Mouse (Mus musculus) E14TG2a.4 (cell line): ENCODE data around the gene Zfp607b.
A peak's percentile ranks its signal among the peaks of the same experiment; 100 is the strongest.

ENCODE experiments used
- H3K27me3 ChIP-seq: 2 replicates; pipeline ENCODE4 v1.6.1; 2014; ENCODE audit warnings: low read length, control low read depth; ENCODE audit not compliant: insufficient read depth
- H3K36me3 ChIP-seq: 2 replicates; pipeline ENCODE4 v1.6.1; 2014; ENCODE audit warnings: low read length, control low read depth; ENCODE audit not compliant: insufficient read depth
- H3K4me1 ChIP-seq: replicated peaks from 2 replicates; pipeline ENCODE4 v1.6.1; 2014; ENCODE audit warnings: low read depth, low read length, control low read depth
- H3K4me3 ChIP-seq: replicated peaks from 2 replicates; pipeline ENCODE4 v1.5.1; 2014; ENCODE audit warnings: mild to moderate bottlenecking, low read length
- H3K9me3 ChIP-seq: 2 replicates; pipeline ENCODE4 v1.6.1; 2014; ENCODE audit warnings: low read length, control low read depth
- CTCF ChIP-seq: conservative IDR thresholded peaks from 2 replicates; pipeline ENCODE4 v1.5.1; 2014; ENCODE audit warnings: low read length
- NANOG ChIP-seq: IDR thresholded peaks from 2 replicates; pipeline ENCODE4 v1.6.1; 2014; ENCODE audit warnings: borderline replicate concordance, low read length, mixed read lengths
- POU5F1 ChIP-seq: IDR thresholded peaks from 2 replicates; pipeline ENCODE4 v1.6.1; 2014; ENCODE audit warnings: low read length, borderline replicate concordance

The Zfp607b gene

GRCm38 (mm10) chr7:27655545-27655944, 33.6 kb upstream of the Zfp607b start:
- TF ChIP-seq CTCF (no peak), NANOG (no peak), POU5F1 (no peak)
- Histone ChIP-seq H3K4me1 (peaks cover 54% of the 10 kb centered on the region), H3K27me3 (peaks cover 67% of the 10 kb centered on the region), H3K4me3 (no peak overlapping the region), H3K36me3 (no peaks in the 10 kb centered on the region), H3K9me3 (no peaks in the 10 kb centered on the region)

- peaks cover 70% of the 10 kb centered on the region for H3K27me3 ChIP-seq
- H3K4me1 ChIP-seq, result peaks cover 48% of the 10 kb centered on the region
- no peak overlapping the region for H3K4me3 ChIP-seq
- TF ChIP-seq NANOG (no peak), POU5F1 (no peak), CTCF (no peak)
- H3K9me3 ChIP-seq, result no peaks in the 10 kb centered on the region
- no peaks in the 10 kb centered on the region for H3K36me3 ChIP-seq
Measured at GRCm38 (mm10) chr7:27656600-27656999, 32.5 kb upstream of the Zfp607b start.

GRCm38 (mm10) chr7:27657824-27658395, 31.2 kb upstream of the Zfp607b start:
- H3K4me3 ChIP-seq, result peak overlapping the region; percentile 72
- TF ChIP-seq POU5F1 (no peak), CTCF (no peak), NANOG (no peak)
- 0 out of 2 replicates have a peak, but pooled peaks cover 2% of the 10 kb centered on the region for H3K36me3 ChIP-seq
- peaks cover 75% of the 10 kb centered on the region for H3K27me3 ChIP-seq
- H3K4me1 ChIP-seq, result peaks cover 45% of the 10 kb centered on the region
- no peaks in the 10 kb centered on the region for H3K9me3 ChIP-seq

GRCm38 (mm10) chr7:27658712-27659663, 30.2 kb upstream of the Zfp607b start:
- H3K27me3 ChIP-seq, result peaks cover 79% of the 10 kb centered on the region
- peak overlapping the region; percentile 72 for H3K4me3 ChIP-seq
- peaks cover 46% of the 10 kb centered on the region for H3K4me1 ChIP-seq
- H3K9me3 ChIP-seq, result no peaks in the 10 kb centered on the region
- no peak for TF ChIP-seq CTCF
- no peak for TF ChIP-seq POU5F1
- no peak for TF ChIP-seq NANOG
- H3K36me3 ChIP-seq, result 0 out of 2 replicates have a peak, but pooled peaks cover 2% of the 10 kb centered on the region

GRCm38 (mm10) chr7:27662038-27662437, 27.1 kb upstream of the Zfp607b start:
- peaks cover 62% of the 10 kb centered on the region for H3K27me3 ChIP-seq
- TF ChIP-seq NANOG, result no peak
- H3K36me3 ChIP-seq, result peaks cover 5% of the 10 kb centered on the region; the same call in 1 of the 2 replicates
- no peak overlapping the region for H3K4me3 ChIP-seq
- no peaks in the 10 kb centered on the region for H3K9me3 ChIP-seq
- peaks cover 62% of the 10 kb centered on the region for H3K4me1 ChIP-seq

- H3K4me3 ChIP-seq, result peak overlapping the region; percentile 90
- H3K4me1 ChIP-seq, result peaks cover 41% of the 10 kb centered on the region
- H3K36me3 ChIP-seq, result peaks cover 43% of the 10 kb centered on the region
- no peak for TF ChIP-seq CTCF
- TF ChIP-seq NANOG, result no peak
- no peak for TF ChIP-seq POU5F1
- H3K9me3 ChIP-seq, result no peaks in the 10 kb centered on the region
- peaks cover 15% of the 10 kb centered on the region for H3K27me3 ChIP-seq
Measured at GRCm38 (mm10) chr7:27673064-27673574, 16.0 kb upstream of the Zfp607b start.

GRCm38 (mm10) chr7:27673575-27674131, 15.5 kb upstream of the Zfp607b start:
- peaks cover 37% of the 10 kb centered on the region for H3K36me3 ChIP-seq
- H3K27me3 ChIP-seq, result peaks cover 15% of the 10 kb centered on the region
- peaks cover 35% of the 10 kb centered on the region for H3K4me1 ChIP-seq
- TF ChIP-seq CTCF (no peak), POU5F1 (no peak), NANOG (no peak)
- H3K4me3 ChIP-seq, result peak overlapping the region; percentile 90
- H3K9me3 ChIP-seq, result no peaks in the 10 kb centered on the region

- Histone ChIP-seq H3K4me1 (peaks cover 35% of the 10 kb centered on the region), H3K27me3 (peaks cover 15% of the 10 kb centered on the region), H3K9me3 (no peaks in the 10 kb centered on the region), H3K4me3 (peak overlapping the region; percentile 90), H3K36me3 (peaks cover 41% of the 10 kb centered on the region)
- TF ChIP-seq CTCF (no peak), POU5F1 (no peak), NANOG (no peak)
Measured at GRCm38 (mm10) chr7:27674195-27674521, 15.0 kb upstream of the Zfp607b start.
